Mouse (Mus musculus) thymus, postnatal 10 days (tissue): ENCODE results near the gene Ssh1.

Experiments
- DNase-seq, 2 experiments: peaks; one replicate each; pipeline ENCODE4 v3.0.0; 2021; ENCODE audit warnings: low spot score in 2 of 2

Gene Ssh1

GRCm38 (mm10) chr5:113993031-113993486 lies 635 bp downstream of the Ssh1 start:
- DNase-seq: peak; percentile 5 to 16

GRCm38 (mm10) chr5:113992339-113992831 lies 1.3 kb downstream of the Ssh1 start:
- DNase-seq: peak; percentile 56 to 61

GRCm38 (mm10) chr5:113991141-113991540 lies 2.6 kb downstream of the Ssh1 start:
- no peak for DNase-seq

- DNase-seq: no peak
Measured at GRCm38 (mm10) chr5:113990593-113990992, 3.1 kb downstream of the Ssh1 start.

GRCm38 (mm10) chr5:113989437-113990024 lies 4.2 kb downstream of the Ssh1 start:
- no peak for DNase-seq

- DNase-seq: no peak
Measured at GRCm38 (mm10) chr5:113986182-113986961, 7.3 kb downstream of the Ssh1 start.

GRCm38 (mm10) chr5:113985737-113986136 lies 8.0 kb downstream of the Ssh1 start:
- DNase-seq: no peak

- no peak for DNase-seq
Measured at GRCm38 (mm10) chr5:113984025-113984740, 9.5 kb downstream of the Ssh1 start.

GRCm38 (mm10) chr5:113983541-113983940 lies 10.2 kb downstream of the Ssh1 start:
- no peak for DNase-seq

GRCm38 (mm10) chr5:113981843-113982242 lies 11.9 kb downstream of the Ssh1 start:
- no peak for DNase-seq

- no peak for DNase-seq
Measured at GRCm38 (mm10) chr5:113981171-113981570, 12.5 kb downstream of the Ssh1 start.

- no peak for DNase-seq
Measured at GRCm38 (mm10) chr5:113980511-113980910, 13.2 kb downstream of the Ssh1 start.

GRCm38 (mm10) chr5:113977309-113977708 lies 16.4 kb downstream of the Ssh1 start:
- no peak for DNase-seq

GRCm38 (mm10) chr5:113976597-113976996 lies 17.1 kb downstream of the Ssh1 start:
- DNase-seq: no peak

- no peak for DNase-seq
Measured at GRCm38 (mm10) chr5:113975538-113976215, 18.0 kb downstream of the Ssh1 start.

- no peak for DNase-seq
Measured at GRCm38 (mm10) chr5:113974576-113974975, 19.1 kb downstream of the Ssh1 start.

GRCm38 (mm10) chr5:113973790-113974189 lies 19.9 kb downstream of the Ssh1 start:
- DNase-seq: no peak

- DNase-seq: no peak
Measured at GRCm38 (mm10) chr5:113972589-113973515, 20.8 kb downstream of the Ssh1 start.

GRCm38 (mm10) chr5:113971434-113971960 lies 22.2 kb downstream of the Ssh1 start:
- DNase-seq: no peak

- DNase-seq: no peak
Measured at GRCm38 (mm10) chr5:113968371-113968770, 25.3 kb downstream of the Ssh1 start.
